Mouse (Mus musculus) T-helper 2 cell (primary cell): ENCODE measurements around the gene Rab5b.

Source experiments
- in situ Hi-C: fragments of 300-600 bp; cut with MboI, MseI; formaldehyde crosslinking; loops from one replicate; pipeline ENCODE4 v1.15.1; 2025; ENCODE audit warnings: high pct_unique_total_duplicates

Rab5b gene

GRCm38 (mm10) chr10:128699611-128700010, 3.5 kb upstream of the Rab5b start:
- in situ Hi-C loops: no loop called here

- in situ Hi-C loops: no loop called here
Observed at GRCm38 (mm10) chr10:128699006-128699405, 2.9 kb upstream of the Rab5b start.

DNA sequence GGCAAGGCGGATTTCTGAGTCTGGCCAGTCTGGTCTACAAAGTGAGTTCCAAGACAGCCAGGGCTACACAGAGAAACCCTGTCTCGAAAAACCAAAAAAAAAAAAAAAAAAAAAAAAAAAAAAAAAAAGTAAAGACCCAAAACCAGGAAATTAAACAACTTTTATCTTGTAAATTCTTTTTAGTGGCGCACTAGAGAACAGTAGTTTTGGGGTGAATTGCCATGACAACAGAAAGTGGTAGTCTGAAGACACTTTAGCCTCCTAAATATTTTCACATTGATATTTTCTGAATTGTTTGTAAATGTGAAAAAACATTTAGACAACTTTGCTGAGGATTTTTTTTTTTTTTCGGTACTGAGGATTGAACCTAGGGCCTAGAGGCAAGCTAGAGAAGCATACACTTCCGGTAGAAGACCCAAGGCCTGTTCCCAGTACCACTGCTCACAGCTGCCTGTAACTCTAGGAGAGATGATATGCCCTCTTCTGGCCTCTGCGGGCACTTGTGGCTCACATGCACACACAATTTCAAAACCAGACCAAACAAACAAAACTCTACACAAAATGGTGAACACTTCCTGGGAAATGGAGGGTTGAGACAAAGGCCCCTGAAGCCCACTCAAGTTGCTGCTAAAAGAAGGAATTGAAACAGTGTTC, 1.1 kb upstream of the Rab5b start:
- in situ Hi-C loops: no loop called here

DNA sequence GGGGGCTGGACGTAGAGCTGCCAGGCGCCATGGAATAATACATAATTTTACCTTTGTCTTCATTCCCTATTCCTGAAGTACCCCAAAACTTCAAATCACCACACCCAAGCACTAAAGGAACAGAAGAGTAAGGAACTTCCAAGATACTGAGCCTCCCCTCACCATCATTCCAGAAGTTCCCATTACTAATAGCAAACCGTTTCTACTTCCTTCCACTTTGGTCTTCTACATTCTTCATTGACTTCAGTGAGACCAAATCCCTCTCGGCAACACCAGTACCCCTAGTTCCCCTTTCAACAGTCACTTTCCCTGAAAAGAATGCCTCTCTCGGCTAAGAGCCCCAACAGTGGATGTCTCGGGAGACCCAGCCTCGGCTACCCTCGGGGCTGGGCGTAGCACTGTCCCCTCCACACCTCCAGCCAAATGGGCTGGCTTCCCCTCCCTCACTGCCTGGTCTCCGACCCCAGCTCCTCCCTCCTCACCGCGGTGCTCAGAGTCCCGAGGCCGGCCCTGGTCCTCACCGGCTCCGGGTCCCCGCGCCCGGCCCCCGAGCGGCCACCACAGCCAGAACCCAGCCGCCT, 563 bp downstream of the Rab5b start:
- in situ Hi-C loops: no loop called here

- in situ Hi-C loops: loop anchor here (5.0 kb wide), 1 partner anchor 37 kb away; no protein-coding TSS in a partner anchor
Observed at GRCm38 (mm10) chr10:128674469-128675008, 21.5 kb downstream of the Rab5b start.

DNA sequence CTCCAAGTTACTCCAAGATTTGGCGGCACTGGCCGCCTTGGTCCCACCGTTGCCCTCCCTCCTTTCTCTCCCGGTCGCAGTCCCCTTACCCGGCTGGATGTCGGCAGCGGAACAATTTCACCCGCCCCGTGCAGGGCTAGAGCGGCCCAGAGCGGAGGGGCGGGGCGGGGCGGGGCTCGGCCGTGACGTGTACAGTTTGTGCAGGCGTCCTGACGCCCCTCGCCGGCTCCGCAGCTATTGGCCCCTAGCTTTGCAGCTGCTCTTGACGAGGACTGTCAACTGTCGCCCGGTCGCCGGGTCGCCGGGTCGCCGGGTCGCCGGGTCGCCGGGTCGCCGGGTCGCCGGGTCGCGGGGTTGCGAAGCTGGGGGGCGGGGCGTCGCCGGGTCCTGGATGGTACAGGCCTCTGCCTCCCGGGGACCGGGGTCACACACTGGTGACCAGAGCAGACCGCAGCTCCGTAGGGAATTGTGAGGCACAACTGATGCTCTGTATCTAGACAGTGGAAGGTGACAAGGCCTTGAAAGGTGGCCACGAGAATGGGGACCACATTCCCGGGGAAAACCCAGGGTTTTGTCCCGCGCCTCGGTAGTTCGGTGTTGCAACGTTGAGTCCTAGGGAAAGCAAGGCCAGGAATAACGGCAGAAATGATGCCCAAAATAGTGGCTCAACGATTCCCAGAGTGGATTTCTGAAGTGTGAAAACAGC, 22.1 kb downstream of the Rab5b start, which contains the start of gene Suox:
Gene Suox (minus strand): TSS at position 311 of the 706 bp plus-strand sequence.
- in situ Hi-C loops: loop anchor here (5.0 kb wide), 1 partner anchor 37 kb away; no protein-coding TSS in a partner anchor

- in situ Hi-C loops: loop anchor here (5.0 kb wide), 1 partner anchor 34 kb away; no protein-coding TSS in a partner anchor
Observed at GRCm38 (mm10) chr10:128671148-128671547, 24.9 kb downstream of the Rab5b start.

GRCm38 (mm10) chr10:128668790-128669672, 27.0 kb downstream of the Rab5b start:
- in situ Hi-C loops: no loop called here

DNA sequence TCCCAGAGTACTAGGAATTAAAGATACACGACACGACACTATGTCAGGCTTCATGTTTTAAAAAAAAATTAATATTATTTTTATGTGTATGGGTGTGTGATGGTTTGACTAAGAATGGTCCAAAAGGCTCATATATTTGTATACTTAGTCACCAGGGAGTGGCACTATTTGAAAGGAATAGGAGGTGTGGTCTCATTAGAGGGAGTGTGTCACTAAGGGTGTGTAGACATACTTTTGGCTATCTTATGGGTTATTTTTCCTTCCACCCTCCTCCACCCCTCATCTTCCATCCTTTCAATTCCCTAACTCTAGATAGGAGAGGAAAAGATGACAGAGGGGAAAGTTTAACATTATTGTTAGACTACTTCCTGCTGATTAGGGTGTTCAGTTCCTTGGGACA, 30.3 kb downstream of the Rab5b start:
- in situ Hi-C loops: no loop called here

- in situ Hi-C loops: no loop called here
Observed at GRCm38 (mm10) chr10:128665307-128665706, 30.8 kb downstream of the Rab5b start.

DNA sequence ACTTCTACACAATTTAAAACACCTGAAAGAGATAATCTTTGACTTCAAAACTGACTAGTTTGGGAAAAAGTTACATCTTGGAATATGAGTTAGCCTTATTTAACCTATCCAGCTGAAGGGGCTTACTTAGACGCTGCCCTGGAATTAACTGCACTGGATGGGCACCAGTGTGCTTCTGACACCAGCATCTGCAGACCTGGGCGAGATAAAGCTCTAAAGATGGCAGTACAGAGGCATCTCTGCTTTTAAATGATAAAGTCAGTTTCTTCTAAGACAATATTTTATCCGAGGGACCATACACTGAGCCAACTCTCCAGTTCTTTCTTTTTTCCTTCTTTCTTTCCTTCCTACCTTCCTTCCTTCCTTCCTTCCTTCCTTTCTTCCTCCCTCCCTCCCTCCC, 31.3 kb downstream of the Rab5b start:
- in situ Hi-C loops: no loop called here

GRCm38 (mm10) chr10:128663441-128664220, 32.4 kb downstream of the Rab5b start:
- in situ Hi-C loops: no loop called here

- in situ Hi-C loops: no loop called here
Observed at GRCm38 (mm10) chr10:128662465-128662864, 33.6 kb downstream of the Rab5b start.

- in situ Hi-C loops: no loop called here
Observed at GRCm38 (mm10) chr10:128659490-128659889, 36.6 kb downstream of the Rab5b start.

DNA sequence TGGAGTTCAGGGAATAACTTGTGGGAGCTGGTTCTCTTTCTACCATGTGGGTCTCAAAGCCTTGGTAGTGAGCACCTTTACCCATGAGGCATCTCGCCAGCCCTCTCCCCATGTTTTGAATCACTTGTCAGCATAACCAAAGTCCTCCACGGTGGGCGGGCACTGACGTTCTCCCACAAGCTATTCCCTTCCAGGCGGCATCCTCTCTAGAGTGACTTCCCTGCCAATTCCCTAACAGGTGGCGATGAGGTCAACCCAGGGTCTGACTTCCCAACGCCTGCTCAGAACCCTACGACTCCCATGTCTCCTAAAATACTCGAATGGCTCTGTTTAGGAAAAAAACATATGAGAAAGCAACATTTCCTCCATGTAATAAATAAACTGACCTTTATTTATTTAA, 38.2 kb downstream of the Rab5b start:
- in situ Hi-C loops: no loop called here

DNA sequence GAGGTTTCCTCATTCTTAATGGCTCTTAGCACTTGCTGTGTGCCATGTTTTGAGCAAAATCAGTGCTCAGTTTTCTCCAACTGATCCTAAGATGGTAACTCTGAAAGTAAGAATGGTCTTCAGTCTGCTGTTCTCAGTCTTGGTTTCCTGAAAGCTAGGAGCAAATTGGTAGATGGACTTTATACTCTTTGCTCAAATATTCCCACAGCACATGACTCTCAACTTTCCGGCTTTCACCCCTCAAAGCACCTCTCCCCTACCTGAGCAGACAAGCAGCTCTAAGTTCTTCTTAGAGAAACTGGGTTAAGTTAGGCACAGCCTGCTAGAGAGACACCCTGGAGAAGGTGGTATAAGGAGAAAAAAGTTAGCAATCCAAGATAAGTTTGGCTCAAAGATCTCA, 39.3 kb downstream of the Rab5b start:
- in situ Hi-C loops: no loop called here

- in situ Hi-C loops: no loop called here
Observed at GRCm38 (mm10) chr10:128655254-128655653, 40.8 kb downstream of the Rab5b start.

DNA sequence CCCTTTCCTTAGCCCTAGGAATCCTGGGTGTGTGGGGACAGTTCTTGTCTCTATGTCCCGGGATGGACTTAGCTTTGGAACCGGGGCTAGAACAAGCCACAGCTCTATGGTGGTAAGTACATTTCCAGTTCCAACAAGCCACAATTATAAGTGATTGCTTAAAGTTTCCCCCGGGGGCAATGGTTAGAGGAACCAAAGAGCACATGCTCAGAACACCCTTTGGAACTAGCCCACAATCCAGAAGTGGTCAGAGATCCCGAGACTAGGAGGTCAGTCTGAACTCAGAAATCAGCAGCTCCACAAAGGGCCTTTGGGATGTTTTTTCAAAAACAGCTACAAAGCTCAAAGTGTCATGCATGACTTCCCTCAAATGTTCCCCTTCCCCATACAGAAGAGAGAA, 42.2 kb downstream of the Rab5b start:
- in situ Hi-C loops: no loop called here

DNA sequence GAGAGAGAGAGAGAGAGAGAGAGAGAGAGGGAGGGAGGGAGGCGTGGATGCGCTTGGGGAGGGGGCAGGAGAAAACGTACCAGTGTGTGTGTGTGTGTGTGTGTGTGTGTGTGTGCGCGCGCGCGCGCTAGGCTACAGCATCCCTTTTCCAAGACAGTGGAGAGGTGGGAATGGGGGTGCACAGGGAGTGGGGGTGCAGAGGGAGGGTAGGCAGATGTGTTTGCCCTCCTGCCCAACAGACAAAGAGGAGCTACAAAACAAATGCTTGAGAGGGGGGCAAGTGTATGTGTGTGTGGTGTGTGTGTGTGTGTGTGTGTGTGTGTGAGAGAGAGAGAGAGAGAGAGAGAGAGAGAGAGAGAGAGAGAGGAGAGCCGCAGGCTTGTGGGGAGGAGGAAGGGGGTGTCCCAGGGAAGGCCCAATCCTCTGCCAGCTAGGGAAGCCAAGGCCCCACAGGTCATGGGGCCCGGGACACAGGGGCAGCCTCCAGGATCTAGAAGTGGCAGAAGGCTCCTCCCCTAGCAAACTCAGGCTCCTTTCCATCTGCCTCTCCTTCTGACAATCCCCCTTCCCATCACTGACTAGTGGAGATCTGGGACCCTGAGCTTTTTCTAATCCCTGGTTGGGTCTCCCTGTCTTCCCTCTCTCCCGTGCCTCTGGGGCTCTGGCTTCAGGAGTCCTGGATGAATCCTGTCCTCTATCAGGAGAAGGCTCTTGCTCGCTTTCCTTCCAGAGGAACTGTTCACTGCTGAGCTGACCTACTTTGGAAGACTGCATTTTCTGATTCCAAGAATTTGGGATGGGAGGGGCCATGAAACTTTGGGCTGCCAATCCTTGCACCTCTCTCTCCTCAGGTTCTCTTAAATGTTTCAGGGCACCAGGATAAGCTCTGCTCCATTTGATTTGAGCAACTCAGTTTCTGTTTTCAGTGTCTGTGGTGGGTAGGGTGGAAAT, 49.6 kb downstream of the Rab5b start:
- in situ Hi-C loops: no loop called here
